Comparison of ENCODE assay signal across 8 mouse cellular contexts in the genomic region with DNA sequence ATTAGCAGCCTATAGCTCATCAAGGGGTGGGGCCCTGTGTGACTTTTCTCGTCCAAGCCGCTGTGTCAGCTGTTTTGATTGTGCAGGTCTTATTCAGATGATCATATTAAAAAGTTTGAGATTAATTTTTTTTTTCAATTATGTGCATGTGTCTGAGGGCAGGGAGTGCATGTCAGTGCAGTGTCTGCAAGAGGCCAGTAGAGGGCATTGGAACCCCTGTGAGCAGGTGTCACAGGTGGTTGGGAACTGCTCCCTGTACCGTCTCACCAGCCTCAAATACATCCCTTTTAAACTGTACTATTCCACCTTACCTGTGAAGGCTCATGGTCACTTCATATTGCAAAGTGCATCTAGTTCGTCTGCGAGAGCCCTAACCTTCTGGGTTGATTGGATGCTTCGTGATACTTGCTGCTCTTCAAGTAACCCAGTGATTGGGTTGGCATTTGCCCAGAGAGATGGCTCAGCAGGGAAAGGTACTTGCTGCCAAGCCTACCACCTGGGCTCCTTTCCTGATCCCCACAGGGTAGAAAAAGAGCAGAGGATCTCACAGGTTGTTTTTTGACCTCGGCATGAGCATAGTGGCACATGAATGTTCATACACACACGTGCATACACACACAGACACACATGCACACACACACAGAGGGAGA.
A peak's percentile ranks its signal among the peaks of the same experiment; 100 is the strongest.
DNase-seq lines count a peak whose midpoint lies in the region; ATAC-seq and TF ChIP-seq lines count a peak whose summit lies in the region.

No protein-coding gene starts in this region.

- no peak overlapping the region for H3K4me3 ChIP-seq in lung, postnatal 0 days (ENCODE audit: low read depth, low read length)

- intact Hi-C loops in left cerebral cortex, postnatal 4 days (cut with DNase I): loop anchor here (10.0 kb wide), 1 partner anchor 179 kb away; a partner anchor contains a TSS
- intact Hi-C loops in left cerebral cortex, postnatal 10 days (cut with DNase I): no loop called here

- DNase-seq in adrenal gland, postnatal 14 days: peak; percentile 8
- no peak for DNase-seq in adrenal gland, adult 8-10 months
- DNase-seq in left cerebral cortex, postnatal 4 days: peak; percentile 42
- DNase-seq in left cerebral cortex, postnatal 10 days (ENCODE audit: extremely low spot score in 1 of 2, low spot score in 2 of 2): no peak
- DNase-seq in cerebellum, postnatal 14 days: peak; percentile 72 to 73
- no peak for DNase-seq in lung, postnatal 0 days (ENCODE audit: low spot score)
- DNase-seq in yolk sac, embryonic 10.5 days (ENCODE audit: low spot score): no peak
- no peak for DNase-seq in layer of hippocampus, adult 11-12 months (ENCODE audit: low spot score)

- H3K9ac ChIP-seq in lung, postnatal 0 days (replicated peaks; ENCODE audit: low read depth): no peak overlapping the region

- TF ChIP-seq CTCF in lung, postnatal 0 days (IDR thresholded peaks at IDR 0.05): peak; percentile 56

- no peaks in the 10 kb centered on the region for H3K9me3 ChIP-seq in lung, postnatal 0 days (ENCODE audit: low read length)

- H3K27me3 ChIP-seq in lung, postnatal 0 days (replicated peaks; ENCODE audit: insufficient read depth, low read length): no peaks in the 10 kb centered on the region

- ATAC-seq in lung, postnatal 0 days: no peak

- no peak for TF ChIP-seq EP300 in lung, postnatal 0 days (IDR thresholded peaks at IDR 0.05)

- H3K4me2 ChIP-seq in lung, postnatal 0 days (replicated peaks; ENCODE audit: low read depth, low read length): no peak overlapping the region

- no peaks in the 10 kb centered on the region for H3K36me3 ChIP-seq in lung, postnatal 0 days (ENCODE audit: insufficient read depth, low read length)

- H3K4me1 ChIP-seq in lung, postnatal 0 days (ENCODE audit: insufficient read depth, low read depth, low read length): no peaks in the 10 kb centered on the region

- 42% methylated on average over 8 of the region's 8 CpGs for WGBS in lung, postnatal 0 days

- no peak overlapping the region for H3K27ac ChIP-seq in lung, postnatal 0 days (ENCODE audit: low read length)

Comparison
In these comparisons a context has a peak if more than half of its experiments do, and no peak if none do; other contexts are left out.
1. DNase-seq: peak in adrenal gland, postnatal 14 days (single experiment), left cerebral cortex, postnatal 4 days (single experiment) and cerebellum, postnatal 14 days (2 of 2); none in adrenal gland, adult 8-10 months (single experiment), left cerebral cortex, postnatal 10 days (0 of 2), lung, postnatal 0 days (single experiment), yolk sac, embryonic 10.5 days (single experiment) and layer of hippocampus, adult 11-12 months (single experiment).